Mouse (Mus musculus): ENCODE data around the gene Ifi47.

DNA sequence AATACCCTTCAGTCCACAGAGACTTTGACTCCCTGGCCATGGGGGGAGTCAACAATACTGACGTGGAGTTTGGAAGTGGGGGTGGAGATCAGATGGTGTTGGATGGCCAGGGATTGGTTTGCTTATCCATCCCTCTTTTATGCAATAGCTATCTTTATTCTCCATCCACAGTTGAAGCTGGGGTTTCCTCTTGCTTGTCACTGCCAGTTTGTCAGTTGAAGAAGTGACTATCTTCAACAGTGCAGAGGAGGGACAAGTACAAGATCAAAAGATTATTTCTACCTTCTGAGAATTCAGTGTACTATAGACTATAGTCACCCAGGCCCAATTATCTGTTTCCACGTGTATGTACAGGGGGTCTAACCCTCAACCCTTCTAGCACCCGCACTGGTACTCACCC lies 7.4 kb downstream of the Ifi47 start:
- TF ChIP-seq CTCF (IDR thresholded peaks at IDR 0.05; ENCODE audit: borderline replicate concordance, insufficient read depth, low read length), result no peak
- TF ChIP-seq POLR2A (IDR thresholded peaks at IDR 0.05; ENCODE audit: low read depth, low read length), result no peak

Data from embryonic fibroblast, embryonic 13.5 days (primary cell).